Mouse (Mus musculus): ENCODE measurements around the gene Gpr37l1. TPM values are rescaled to one million over a fixed set of nuclear protein-coding genes. Genes with fewer than 3 reads are reported as not detected.
"Not testable (repeated sequence)": the region's sequence is repeated elsewhere in the genome, so short reads cannot be mapped to it uniquely, and the experiment has no call there.

The Gpr37l1 gene
- total RNA-seq (2021): under 1 TPM in 1 of 2 experiments, not detected in 1; 0.18 TPM

- no peak for DNase-seq
Observed at GRCm38 (mm10) chr1:135167435-135167834, at the start of gene Gpr37l1. Gene Gpr37l1, minus strand, starts transcription at chr1:135167681.

- DNase-seq: no peak
Observed at GRCm38 (mm10) chr1:135213772-135214640, 46.5 kb upstream of the Gpr37l1 start.

- DNase-seq: no peak
Observed at GRCm38 (mm10) chr1:135210421-135210820, 42.9 kb upstream of the Gpr37l1 start.

- no peak for DNase-seq
Observed at GRCm38 (mm10) chr1:135208716-135209115, 41.2 kb upstream of the Gpr37l1 start.

GRCm38 (mm10) chr1:135206586-135207339 lies 39.3 kb upstream of the Gpr37l1 start:
- no peak for DNase-seq

GRCm38 (mm10) chr1:135205257-135205656 lies 37.8 kb upstream of the Gpr37l1 start:
- no peak for DNase-seq

- DNase-seq: peak; percentile 29
Observed at GRCm38 (mm10) chr1:135204196-135205126, 37.0 kb upstream of the Gpr37l1 start.

- DNase-seq: no peak
Observed at GRCm38 (mm10) chr1:135200400-135200799, 32.9 kb upstream of the Gpr37l1 start.

GRCm38 (mm10) chr1:135199014-135199819 lies 31.7 kb upstream of the Gpr37l1 start:
- no peak for DNase-seq

- no peak for DNase-seq
Observed at GRCm38 (mm10) chr1:135198412-135198811, 30.9 kb upstream of the Gpr37l1 start.

GRCm38 (mm10) chr1:135195907-135196440 lies 28.5 kb upstream of the Gpr37l1 start:
- DNase-seq: peak; percentile 42

- DNase-seq: not testable (repeated sequence)
Observed at GRCm38 (mm10) chr1:135194335-135194734, 26.9 kb upstream of the Gpr37l1 start.

- DNase-seq: no peak
Observed at GRCm38 (mm10) chr1:135189186-135189585, 21.7 kb upstream of the Gpr37l1 start.

- peak; percentile 61 for DNase-seq
Observed at GRCm38 (mm10) chr1:135188197-135188596, 20.7 kb upstream of the Gpr37l1 start.

GRCm38 (mm10) chr1:135187016-135187415 lies 19.5 kb upstream of the Gpr37l1 start:
- DNase-seq: not testable (repeated sequence)

GRCm38 (mm10) chr1:135186427-135186826 lies 18.9 kb upstream of the Gpr37l1 start:
- no peak for DNase-seq

- no peak for DNase-seq
Observed at GRCm38 (mm10) chr1:135185936-135186335, 18.5 kb upstream of the Gpr37l1 start.

GRCm38 (mm10) chr1:135183941-135184570 lies 16.6 kb upstream of the Gpr37l1 start:
- no peak for DNase-seq

GRCm38 (mm10) chr1:135183448-135183847 lies 16.0 kb upstream of the Gpr37l1 start:
- DNase-seq: no peak

GRCm38 (mm10) chr1:135182975-135183374 lies 15.5 kb upstream of the Gpr37l1 start:
- no peak for DNase-seq

Data from heart, postnatal 4 days (tissue).